Mouse (Mus musculus) cortical plate, adult 2 months (tissue): Measurements from ENCODE around the gene Nfya. TPM values are rescaled to one million over a fixed set of nuclear protein-coding genes. Genes with fewer than 3 reads are reported as not detected.
A peak's percentile ranks its signal among the peaks of the same experiment; 100 is the strongest.

Experiments used
- H3K27ac ChIP-seq: fragments of 200-500 bp; 2 replicates; pipeline ENCODE4 v1.5.1; 2012; ENCODE audit warnings: low read length, control low read depth, inconsistent platforms; ENCODE audit not compliant: insufficient read depth
- H3K4me1 ChIP-seq: fragments of 200-500 bp; 2 replicates; pipeline ENCODE4 v1.6.1; 2011; ENCODE audit warnings: low read length; ENCODE audit not compliant: control insufficient read depth, insufficient read depth
- H3K4me3 ChIP-seq: fragments of 200-500 bp; 2 replicates; pipeline ENCODE4 v1.5.1; 2011; ENCODE audit warnings: mild to moderate bottlenecking, low read length, control low read depth; ENCODE audit not compliant: insufficient read depth
- CTCF ChIP-seq: fragments of 200-500 bp; IDR thresholded peaks from 2 replicates; pipeline ENCODE4 v1.5.1; 2011; ENCODE audit warnings: mild to moderate bottlenecking, control low read depth, low read length; ENCODE audit not compliant: insufficient read depth; ENCODE audit errors: extremely low read depth
- POLR2A ChIP-seq: fragments of 200-500 bp; IDR thresholded peaks from 2 replicates; pipeline ENCODE4 v1.6.1; 2011; ENCODE audit warnings: mild to moderate bottlenecking, low read length, control low read depth; ENCODE audit not compliant: insufficient read depth; ENCODE audit errors: extremely low read depth
- polyA plus RNA-seq: library from polyadenylated mRNA; depleted of rRNA; stranded (reverse); fragments of >200 nt; gene quantifications from 2 replicates; pipeline ENCODE4 v1.2.3, GENCODE M21; 2012

The Nfya gene
- polyA plus RNA-seq, 1 experiment, result 26.1 TPM

- Histone ChIP-seq H3K27ac (no peak within 1 kb of the TSS), H3K4me3 (no peak within 1 kb of the TSS), H3K4me1 (no peaks in the 10 kb centered on the region)
- TF ChIP-seq CTCF (no peak), POLR2A (no peak)
Observed at GRCm38 (mm10) chr17:48432158-48432980, 22.7 kb upstream of the Nfya start, which contains the start of gene Apobec2. Gene Apobec2 (minus strand): TSS chr17:48432930.

- no peak overlapping the region for H3K27ac ChIP-seq
- no peak overlapping the region for H3K4me3 ChIP-seq
- TF ChIP-seq POLR2A, result no peak
- TF ChIP-seq CTCF, result no peak
- no peaks in the 10 kb centered on the region for H3K4me1 ChIP-seq
Observed at GRCm38 (mm10) chr17:48431054-48431453, 21.3 kb upstream of the Nfya start.

GRCm38 (mm10) chr17:48430394-48430793 is 20.7 kb upstream of the Nfya start:
- no peak for TF ChIP-seq CTCF
- TF ChIP-seq POLR2A, result no peak
- H3K27ac ChIP-seq, result no peak overlapping the region
- no peaks in the 10 kb centered on the region for H3K4me1 ChIP-seq
- no peak overlapping the region for H3K4me3 ChIP-seq

GRCm38 (mm10) chr17:48427852-48428530 is 18.3 kb upstream of the Nfya start:
- no peak for TF ChIP-seq POLR2A
- TF ChIP-seq CTCF, result no peak
- no peak overlapping the region for H3K27ac ChIP-seq
- H3K4me3 ChIP-seq, result no peak overlapping the region
- no peaks in the 10 kb centered on the region for H3K4me1 ChIP-seq

- H3K27ac ChIP-seq, result no peak overlapping the region
- TF ChIP-seq POLR2A, result no peak
- no peak for TF ChIP-seq CTCF
- H3K4me1 ChIP-seq, result no peaks in the 10 kb centered on the region
- no peak overlapping the region for H3K4me3 ChIP-seq
Observed at GRCm38 (mm10) chr17:48426991-48427750, 17.5 kb upstream of the Nfya start.

- TF ChIP-seq CTCF (no peak), POLR2A (no peak)
- H3K27ac ChIP-seq, result no peak overlapping the region
- no peaks in the 10 kb centered on the region for H3K4me1 ChIP-seq
- no peak overlapping the region for H3K4me3 ChIP-seq
Observed at GRCm38 (mm10) chr17:48425823-48426612, 16.3 kb upstream of the Nfya start.

- H3K4me3 ChIP-seq, result no peak overlapping the region
- H3K4me1 ChIP-seq, result no peaks in the 10 kb centered on the region
- H3K27ac ChIP-seq, result no peak overlapping the region
- TF ChIP-seq CTCF, result no peak
- no peak for TF ChIP-seq POLR2A
Observed at GRCm38 (mm10) chr17:48424237-48424636, 14.5 kb upstream of the Nfya start.

- Histone ChIP-seq H3K27ac (no peak overlapping the region), H3K4me1 (no peaks in the 10 kb centered on the region), H3K4me3 (no peak overlapping the region)
- TF ChIP-seq POLR2A (no peak), CTCF (no peak)
Observed at GRCm38 (mm10) chr17:48419571-48419970, 9.9 kb upstream of the Nfya start.

- no peak overlapping the region for H3K4me3 ChIP-seq
- peak overlapping the region; percentile 76; the same call in 1 of the 2 replicates for H3K27ac ChIP-seq
- no peak for TF ChIP-seq CTCF
- TF ChIP-seq POLR2A, result no peak
- no peaks in the 10 kb centered on the region for H3K4me1 ChIP-seq
Observed at GRCm38 (mm10) chr17:48418781-48419180, 9.1 kb upstream of the Nfya start.
